Mouse (Mus musculus) urinary bladder, postnatal 4 days (tissue): ENCODE measurements at regions not wholly inside any gene's neighbourhood (a gene's known extent, or its start where the extent isn't known, plus 50 kb on each side); places are given as distances from the start of the nearest gene placed in this dataset.

Experiments used
- DNase-seq, 2 experiments: peaks; one replicate each; pipeline ENCODE4 v3.0.0; 2021 to 2022; ENCODE audit warnings: low spot score in 2 of 2

GRCm38 (mm10) chr11:24535462-24535861 lies 457.6 kb downstream of the Bcl11a start:
- DNase-seq: no peak

GRCm38 (mm10) chr11:24537721-24538120 lies 459.9 kb downstream of the Bcl11a start:
- no peak for DNase-seq

GRCm38 (mm10) chr11:24569655-24570054 lies 491.8 kb downstream of the Bcl11a start:
- DNase-seq: no peak

GRCm38 (mm10) chr11:24613529-24613928 lies 535.7 kb downstream of the Bcl11a start:
- no peak for DNase-seq

DNA sequence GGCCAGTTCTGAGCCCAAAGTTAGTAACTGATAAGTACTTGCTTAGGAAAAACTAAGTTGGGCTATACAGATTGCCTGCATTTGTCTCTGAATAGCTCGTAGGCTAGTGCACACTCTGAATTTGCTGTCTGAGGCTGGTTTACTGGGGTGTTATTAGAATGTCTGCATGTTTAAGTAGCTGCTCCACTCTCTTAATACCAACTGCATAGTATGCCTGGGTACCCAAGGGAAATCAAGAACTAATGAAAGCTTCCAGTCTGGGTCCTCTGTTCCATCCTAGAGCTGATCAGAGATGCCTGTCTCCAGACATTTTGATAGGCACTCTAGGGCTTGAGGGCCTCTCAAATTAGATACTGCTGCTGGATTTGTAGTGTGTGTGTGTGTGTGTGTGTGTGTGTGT lies 537.6 kb downstream of the Bcl11a start:
- no peak for DNase-seq

DNA sequence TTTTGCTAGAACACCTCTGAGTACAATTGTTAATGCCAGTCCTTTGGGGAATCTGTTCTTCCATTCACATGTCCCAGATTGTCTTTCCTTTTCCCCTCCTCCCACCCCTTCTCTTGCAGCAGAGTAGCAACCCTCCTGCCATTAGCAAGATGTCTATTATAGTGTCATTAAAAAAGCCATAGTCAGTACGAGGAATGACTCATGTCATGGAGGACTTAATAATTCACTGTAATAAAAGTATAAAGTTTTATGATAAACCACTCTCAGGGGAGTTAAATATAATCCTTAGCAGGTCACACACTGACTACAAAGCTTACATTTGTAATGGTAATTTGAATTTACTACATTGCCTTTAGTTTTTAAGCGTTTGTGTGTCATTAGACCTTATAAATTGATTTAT lies 540.7 kb downstream of the Bcl11a start:
- DNase-seq: no peak

DNA sequence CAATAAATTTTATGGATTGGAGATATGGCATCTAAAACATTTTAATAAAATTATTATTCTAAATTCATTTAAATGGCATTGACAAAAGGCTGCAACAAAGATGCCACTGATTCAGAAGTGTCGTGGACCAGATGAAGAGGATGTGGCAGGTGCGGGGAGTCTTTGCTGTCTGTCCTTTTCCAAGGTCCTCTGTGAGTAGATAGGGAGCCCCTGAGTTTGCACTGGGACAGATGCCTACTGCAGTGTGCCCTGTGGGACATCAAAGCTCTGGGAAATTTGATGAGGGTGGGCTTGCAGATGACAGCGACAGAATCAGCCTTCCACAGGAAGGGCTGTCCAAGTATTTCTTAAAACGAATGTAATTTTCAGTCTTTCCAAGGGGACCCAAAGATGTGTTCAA lies 541.2 kb downstream of the Bcl11a start:
- DNase-seq: no peak

- DNase-seq: no peak
Measured at GRCm38 (mm10) chr11:24628619-24629018, 550.8 kb downstream of the Bcl11a start.

- DNase-seq: no peak
Measured at GRCm38 (mm10) chr11:24629431-24629830, 551.6 kb downstream of the Bcl11a start.

DNA sequence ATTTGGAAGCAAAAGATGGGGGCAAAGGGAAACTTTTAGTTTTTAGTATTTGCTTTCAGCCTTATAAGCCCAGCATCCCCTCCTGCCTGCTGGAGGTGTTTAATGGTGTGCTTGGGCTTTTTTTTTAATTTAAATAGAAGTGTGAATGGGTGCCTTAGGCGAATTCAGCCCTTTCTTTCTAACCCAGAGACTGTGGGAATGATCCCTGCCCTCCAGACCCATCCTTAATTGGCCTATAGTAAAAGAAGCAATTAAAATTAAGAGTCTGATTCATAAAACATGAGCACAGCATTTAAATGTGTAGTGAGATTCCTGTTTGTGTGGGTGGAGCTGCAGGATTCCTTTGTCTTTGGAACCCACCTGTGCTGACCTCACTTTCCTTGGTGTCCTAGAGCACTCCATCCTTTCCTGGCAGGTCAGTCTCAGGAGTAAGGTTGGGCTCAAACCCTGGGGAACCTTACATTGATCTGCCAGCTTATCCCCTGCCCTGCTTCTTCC lies 552.6 kb downstream of the Bcl11a start:
- DNase-seq: no peak

DNA sequence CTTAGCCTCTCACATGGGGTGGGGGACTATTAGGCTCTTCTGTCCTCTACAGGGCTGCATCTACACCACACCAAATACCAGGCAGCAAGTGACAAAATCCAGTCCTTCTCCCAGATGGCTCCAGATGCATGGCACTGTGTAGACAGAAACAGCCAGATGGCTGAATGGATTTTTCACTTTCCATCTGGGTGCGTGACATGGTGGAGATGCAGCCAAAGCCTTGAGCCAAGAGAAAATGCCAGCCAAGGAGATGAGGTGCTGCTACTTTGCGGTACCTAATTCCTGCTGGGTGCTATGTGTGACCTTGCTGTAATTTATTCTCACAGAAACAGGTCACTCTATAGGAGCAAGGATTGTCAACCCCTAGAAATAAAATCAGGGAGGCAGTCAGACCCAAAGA lies 553.8 kb downstream of the Bcl11a start:
- no peak for DNase-seq

DNA sequence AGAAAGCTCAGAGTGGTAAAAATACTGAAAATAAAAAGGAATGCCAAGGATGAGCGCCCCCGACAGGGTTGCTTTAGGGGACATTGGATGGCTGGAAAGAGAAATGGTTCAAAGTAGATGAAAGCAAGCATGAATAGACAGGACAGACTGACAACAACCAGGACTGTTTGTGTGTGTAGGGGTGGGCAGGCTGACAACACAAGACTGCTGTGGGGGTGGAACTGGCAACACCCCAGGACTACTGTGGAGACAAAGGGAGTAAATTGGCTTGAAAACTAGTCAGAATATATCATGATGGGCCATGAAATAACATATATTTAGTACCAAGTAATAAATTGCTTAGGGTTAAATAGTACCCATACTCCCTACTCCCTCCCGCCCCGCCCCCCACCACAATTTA lies 558.9 kb downstream of the Bcl11a start:
- DNase-seq: no peak

DNA sequence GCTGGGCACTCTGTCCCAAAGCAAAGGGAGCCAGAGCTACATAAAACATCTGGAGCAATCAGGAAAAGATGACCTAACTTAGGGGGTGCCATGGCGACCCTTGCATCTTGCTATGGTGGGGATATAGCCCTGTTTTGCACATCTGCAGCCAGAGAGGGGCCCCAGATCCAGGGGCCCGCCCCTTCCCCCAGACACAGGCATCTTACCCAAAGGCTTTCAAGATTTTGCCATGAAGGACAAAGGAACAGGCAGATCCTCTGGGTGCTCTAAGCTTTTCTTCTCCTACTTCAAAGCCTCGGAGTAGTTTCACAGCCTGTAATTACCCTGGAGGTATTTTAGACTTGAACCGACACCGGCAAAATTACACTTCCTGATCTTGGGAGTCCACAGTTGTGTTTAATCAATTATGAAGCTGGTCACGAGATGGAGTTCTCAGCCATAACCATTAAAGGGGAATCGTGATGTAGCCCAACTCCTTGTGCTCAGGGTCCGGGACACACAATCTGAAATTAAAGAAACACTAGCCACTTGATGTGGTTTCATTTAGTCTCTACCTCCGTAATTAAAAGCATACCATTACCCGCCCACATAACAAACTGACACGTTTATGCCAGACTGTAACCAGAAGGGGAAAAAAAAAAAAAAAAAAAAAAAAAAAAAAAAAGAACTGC lies 565.7 kb downstream of the Bcl11a start:
- DNase-seq: no peak

DNA sequence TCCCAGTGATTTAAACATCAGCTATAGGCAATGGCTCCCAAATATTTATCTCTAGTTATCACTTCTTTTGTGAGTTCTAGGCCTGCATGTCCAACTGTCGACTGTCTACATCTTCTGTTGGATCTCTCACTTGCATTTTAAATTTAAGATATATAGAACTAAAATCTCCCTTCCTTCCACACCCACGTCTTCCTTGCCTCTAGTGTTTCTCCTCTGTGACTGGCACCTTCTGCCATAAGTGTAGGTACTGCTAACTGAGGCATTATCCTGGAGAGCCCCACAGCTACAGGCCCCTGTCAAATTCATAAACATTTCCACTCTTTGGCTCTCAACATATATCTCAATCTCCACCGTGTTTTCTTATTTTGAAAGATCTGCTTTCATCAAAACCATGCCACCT lies 575.0 kb downstream of the Bcl11a start:
- no peak for DNase-seq

DNA sequence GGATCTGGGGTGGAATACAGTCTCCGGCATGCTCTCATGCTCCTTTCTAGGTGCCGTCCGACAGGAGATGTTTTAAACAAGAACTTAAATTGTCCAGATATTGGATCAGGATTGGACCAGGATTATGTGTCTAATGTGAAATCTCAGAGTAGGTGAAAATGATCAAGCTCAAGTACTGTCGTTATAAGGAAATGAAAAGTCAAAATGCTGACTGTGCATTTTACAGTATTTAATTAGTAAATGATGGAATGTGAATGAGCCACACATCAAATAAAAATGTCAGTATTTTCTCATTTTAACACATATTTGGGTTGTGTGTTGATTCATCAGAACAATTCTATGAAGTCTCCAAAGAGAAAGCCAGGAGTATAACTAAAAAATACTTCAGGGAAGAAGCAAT lies 586.2 kb downstream of the Bcl11a start:
- no peak for DNase-seq

DNA sequence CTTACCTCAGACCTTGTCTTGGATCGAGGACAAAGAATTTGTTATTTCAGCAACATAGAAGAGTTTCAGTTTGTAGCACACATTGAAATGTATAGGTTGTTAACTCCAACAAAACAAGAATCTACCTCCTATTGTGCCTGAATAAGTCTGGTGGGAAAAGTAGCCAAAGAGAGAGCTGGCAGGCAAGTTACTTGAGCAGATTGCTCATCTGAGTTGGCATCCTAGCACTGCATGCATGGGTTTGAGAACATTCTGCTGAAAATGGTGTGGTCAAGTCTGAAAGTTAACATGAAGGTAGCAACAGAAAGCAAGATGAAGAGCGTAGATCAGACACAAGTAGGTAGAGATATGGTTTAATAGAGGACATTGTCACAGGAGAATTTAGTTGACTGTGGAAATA lies 587.5 kb downstream of the Bcl11a start:
- DNase-seq: no peak

- no peak for DNase-seq
Measured at GRCm38 (mm10) chr11:24671662-24672061, 593.8 kb downstream of the Bcl11a start.

GRCm38 (mm10) chr11:24673248-24674207 lies 595.7 kb downstream of the Bcl11a start:
- DNase-seq: no peak

- no peak for DNase-seq
Measured at GRCm38 (mm10) chr11:24674208-24674571, 596.3 kb downstream of the Bcl11a start.

- no peak for DNase-seq
Measured at GRCm38 (mm10) chr11:24677016-24677415, 599.2 kb downstream of the Bcl11a start.

GRCm38 (mm10) chr11:24679581-24679980 lies 601.7 kb downstream of the Bcl11a start:
- no peak for DNase-seq

GRCm38 (mm10) chr11:24682423-24682822 lies 604.6 kb downstream of the Bcl11a start:
- DNase-seq: no peak
